Mouse (Mus musculus) kidney, postnatal 0 days (tissue): Measurements from ENCODE around the gene Aco2. TPM values are rescaled to one million over a fixed set of nuclear protein-coding genes. Genes with fewer than 3 reads are reported as not detected.

ENCODE experiments used
- ATAC-seq: fragments of 200-750 bp; cut with Nextera tagmentation; replicated peaks from 2 replicates; pipeline ENCODE4 v1.8.0; 2017; ENCODE audit warnings: low read depth, moderate number of reproducible peaks, moderate TSS enrichment, moderate library complexity; ENCODE audit not compliant: low FRiP score
- DNase-seq: peaks from one replicate; pipeline ENCODE4 v3.0.0-alpha.2; 2016; ENCODE audit warnings: low spot score
- H3K27ac ChIP-seq: fragments of 300-500 bp; sonication (generic); 2 replicates; pipeline ENCODE4 v1.5.1; 2014; ENCODE audit warnings: mild to moderate bottlenecking
- H3K27me3 ChIP-seq: fragments of 300-500 bp; sonication (generic); 2 replicates; pipeline ENCODE4 v1.6.1; 2014; ENCODE audit warnings: low read length, mixed read lengths; ENCODE audit not compliant: insufficient read depth
- H3K36me3 ChIP-seq: fragments of 300-500 bp; sonication (generic); 2 replicates; pipeline ENCODE4 v1.6.1; 2014; ENCODE audit warnings: low read length, mixed read lengths; ENCODE audit not compliant: insufficient read depth
- H3K4me1 ChIP-seq: fragments of 300-500 bp; sonication (generic); replicated peaks from 2 replicates; pipeline ENCODE4 v1.6.1; 2014; ENCODE audit warnings: antibody characterized with exemption, low read length, mixed read lengths; ENCODE audit not compliant: insufficient read depth
- H3K4me2 ChIP-seq: fragments of 300-500 bp; sonication (generic); 2 replicates; pipeline ENCODE4 v1.6.1; 2014; ENCODE audit warnings: mild to moderate bottlenecking, low read length, moderate library complexity, mixed read lengths
- H3K4me3 ChIP-seq: fragments of 300-500 bp; sonication (generic); replicated peaks from 2 replicates; pipeline ENCODE4 v1.5.1; 2014; ENCODE audit warnings: low read depth, low read length
- H3K9ac ChIP-seq: fragments of 300-500 bp; sonication (generic); 2 replicates; pipeline ENCODE4 v1.6.1; 2014; ENCODE audit warnings: low read depth, low read length
- H3K9me3 ChIP-seq: fragments of 300-500 bp; sonication (generic); replicated peaks from 2 replicates; pipeline ENCODE4 v1.6.1; 2016; ENCODE audit warnings: low read length, inconsistent platforms, mixed read lengths
- CTCF ChIP-seq: IDR thresholded peaks from 2 replicates; pipeline ENCODE4 v1.5.1; 2016; ENCODE audit warnings: antibody characterized with exemption, low read depth, mild to moderate bottlenecking, moderate library complexity
- WGBS: fragments of 180-500 bp; shearing (Covaris S2); extraction: QIAGEN DNeasy Blood & Tissue Kit; methylation state at CpG from one replicate; pipeline ENCODE4 v1.1.7; 2014; 5-methylcytosine and 5-hydroxymethylcytosine counted together
- polyA plus RNA-seq: library from polyadenylated mRNA; unstranded; fragments of >200 nt; fragmentation: Nextera tagmentation; extraction: Ambion mirVana; gene quantifications from 2 replicates; pipeline ENCODE4 v1.2.1, GENCODE M21; 2015

The Aco2 gene
- polyA plus RNA-seq, 1 experiment from 2014 or later, result 263 TPM

- TF ChIP-seq CTCF, result no peak
- no peaks in the 10 kb centered on the region for H3K9me3 ChIP-seq
- H3K4me2 ChIP-seq, result no peak overlapping the region
- H3K4me3 ChIP-seq, result no peak overlapping the region
- no peaks in the 10 kb centered on the region; the same call in 1 of the 2 replicates for H3K4me1 ChIP-seq
- no peak for ATAC-seq
- peaks cover 53% of the 10 kb centered on the region for H3K36me3 ChIP-seq
- no peaks in the 10 kb centered on the region for H3K27me3 ChIP-seq
- no peak overlapping the region for H3K9ac ChIP-seq
- no peak overlapping the region for H3K27ac ChIP-seq
- DNase-seq, result no peak
- WGBS, result over 99% methylated on average over 5 of the region's 5 CpGs
These were observed 2.1 kb upstream of the Aco2 start for GRCm38 (mm10) chr15:81869985-81870384.

GRCm38 (mm10) chr15:81871604-81872261 lies 376 bp upstream of the Aco2 start, which contains the start of gene Phf5a:
Gene Phf5a (minus strand): TSS chr15:81871911.
- no peak for TF ChIP-seq CTCF
- H3K4me1 ChIP-seq, result no peaks in the 10 kb centered on the region; the same call in 1 of the 2 replicates
- no peaks in the 10 kb centered on the region for H3K9me3 ChIP-seq
- peak within 1 kb of the TSS; percentile 83 for H3K4me2 ChIP-seq
- peak within 1 kb of the TSS; percentile 91 for H3K4me3 ChIP-seq
- no peaks in the 10 kb centered on the region for H3K27me3 ChIP-seq
- H3K9ac ChIP-seq, result peak within 1 kb of the TSS; percentile 88
- WGBS, result under 1% methylated on average over 30 of the region's 30 CpGs
- peak; percentile 97 for DNase-seq
- peak within 1 kb of the TSS; percentile 96 for H3K27ac ChIP-seq
- peak; percentile 88 for ATAC-seq
- H3K36me3 ChIP-seq, result peaks cover 37% of the 10 kb centered on the region

- WGBS, result 66% methylated on average over 5 of the region's 5 CpGs
- H3K36me3 ChIP-seq, result no peaks in the 10 kb centered on the region
- no peaks in the 10 kb centered on the region for H3K9me3 ChIP-seq
- no peak for TF ChIP-seq CTCF
- H3K27ac ChIP-seq, result peak overlapping the region; percentile 21; the same call in 1 of the 2 replicates
- no peak for ATAC-seq
- no peak overlapping the region for H3K4me2 ChIP-seq
- H3K9ac ChIP-seq, result no peak overlapping the region
- no peaks in the 10 kb centered on the region for H3K27me3 ChIP-seq
- H3K4me3 ChIP-seq, result no peak overlapping the region
- peak; percentile 70 for DNase-seq
- peaks cover 7% of the 10 kb centered on the region; the same call in 1 of the 2 replicates for H3K4me1 ChIP-seq
These were observed 7.7 kb downstream of the Aco2 start for GRCm38 (mm10) chr15:81879531-81880401.

GRCm38 (mm10) chr15:81882348-81882747 lies 10.2 kb downstream of the Aco2 start:
- 0 out of 2 replicates have a peak, but pooled peaks cover 4% of the 10 kb centered on the region for H3K36me3 ChIP-seq
- H3K4me1 ChIP-seq, result peaks cover 7% of the 10 kb centered on the region; the same call in 1 of the 2 replicates
- WGBS, result 77% methylated on average over 3 of the region's 3 CpGs
- no peak overlapping the region for H3K27ac ChIP-seq
- H3K4me3 ChIP-seq, result no peak overlapping the region
- TF ChIP-seq CTCF, result no peak
- no peak overlapping the region for H3K4me2 ChIP-seq
- H3K27me3 ChIP-seq, result no peaks in the 10 kb centered on the region
- ATAC-seq (no peak), DNase-seq (no peak)
- H3K9ac ChIP-seq, result no peak overlapping the region
- H3K9me3 ChIP-seq, result no peaks in the 10 kb centered on the region

GRCm38 (mm10) chr15:81885418-81885934 lies 13.4 kb downstream of the Aco2 start:
- Histone ChIP-seq H3K9ac (no peak overlapping the region), H3K36me3 (peaks cover 12% of the 10 kb centered on the region), H3K27ac (peak overlapping the region; percentile 62), H3K9me3 (no peaks in the 10 kb centered on the region), H3K4me3 (no peak overlapping the region), H3K27me3 (no peaks in the 10 kb centered on the region), H3K4me2 (no peak overlapping the region), H3K4me1 (no peaks in the 10 kb centered on the region)
- ATAC-seq (peak; percentile 37; the same call in 1 of the 2 replicates), DNase-seq (peak; percentile 60)
- TF ChIP-seq CTCF, result no peak
- whole genome bisulfite sequencing, result 26% methylated on average over 3 of the region's 3 CpGs
